Mouse (Mus musculus) testis, postnatal 10 days (tissue): ENCODE measurements around the gene Nup107.
A peak's percentile ranks its signal among the peaks of the same experiment; 100 is the strongest.

Source experiments
- DNase-seq: peaks from one replicate; pipeline ENCODE4 v3.0.0; 2021; ENCODE audit warnings: low spot score

Gene Nup107

DNA sequence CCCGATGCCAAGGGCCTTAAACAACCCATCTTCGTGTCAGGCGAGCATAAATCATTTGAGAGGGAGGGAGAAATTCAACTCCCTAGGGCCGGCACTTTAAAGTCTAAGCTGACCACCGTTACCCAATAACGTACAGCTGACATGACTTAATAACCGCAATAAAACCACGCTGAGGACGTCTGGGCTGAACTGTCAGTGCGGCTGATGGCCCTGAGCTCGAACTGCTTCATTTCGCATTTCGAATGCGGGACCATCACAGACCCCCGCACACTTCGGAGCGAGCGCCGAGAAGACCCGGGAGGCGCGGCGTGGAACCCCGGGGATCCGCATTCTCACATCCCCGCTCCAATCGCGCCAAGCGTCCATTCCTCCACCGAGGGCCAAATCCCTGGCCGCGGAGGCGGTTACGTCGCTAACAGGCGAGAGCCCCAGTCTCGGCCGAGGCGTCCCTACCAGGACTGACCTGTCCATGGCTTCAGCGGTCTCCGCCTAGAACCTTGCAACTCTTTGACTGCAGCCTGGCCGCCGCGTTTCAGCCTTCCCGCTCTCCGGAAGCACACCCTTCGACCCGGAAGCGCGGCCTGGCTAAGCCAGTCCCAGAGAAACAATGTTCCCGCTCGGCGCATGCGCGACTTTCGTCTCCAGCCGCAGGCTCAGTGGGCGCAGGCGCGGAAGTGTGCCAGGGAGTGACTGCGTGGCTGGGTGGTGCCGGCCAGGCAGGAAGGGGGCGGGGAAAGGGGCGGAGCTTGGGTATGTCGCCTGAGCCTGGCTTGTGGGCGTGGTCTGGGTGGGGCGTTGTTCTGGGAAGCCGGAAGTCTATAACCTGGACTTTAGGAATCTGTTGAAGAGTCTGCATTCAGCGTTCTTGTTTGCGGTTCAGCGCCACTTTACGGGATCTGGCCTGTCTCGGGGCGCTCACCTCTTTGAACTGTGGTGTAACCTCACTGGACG lies at the start of gene Nup107:
Nup107 (minus strand) TSS at position 565 of the 951 bp plus-strand sequence.
- DNase-seq = peak; percentile 100

DNA sequence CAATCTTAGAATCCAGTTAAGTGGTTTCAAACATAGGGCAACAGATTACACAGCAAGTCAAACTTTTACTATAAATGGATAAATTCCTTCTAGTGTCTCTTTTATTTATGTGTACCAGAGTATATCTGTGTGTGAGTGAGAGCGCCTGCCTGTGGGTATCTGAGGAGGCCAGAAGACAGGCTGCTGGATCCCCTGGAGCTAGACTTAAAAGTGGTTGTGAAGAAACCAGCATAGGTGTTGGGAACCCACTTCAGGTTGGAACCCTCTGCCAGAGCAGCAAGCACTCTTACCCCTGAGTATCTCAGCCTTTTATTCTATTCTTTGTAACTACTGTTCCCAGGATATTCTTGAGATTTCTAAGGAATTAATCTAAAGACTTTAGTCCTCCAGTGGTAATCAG lies 49.3 kb upstream of the Nup107 start:
- DNase-seq = no peak

DNA sequence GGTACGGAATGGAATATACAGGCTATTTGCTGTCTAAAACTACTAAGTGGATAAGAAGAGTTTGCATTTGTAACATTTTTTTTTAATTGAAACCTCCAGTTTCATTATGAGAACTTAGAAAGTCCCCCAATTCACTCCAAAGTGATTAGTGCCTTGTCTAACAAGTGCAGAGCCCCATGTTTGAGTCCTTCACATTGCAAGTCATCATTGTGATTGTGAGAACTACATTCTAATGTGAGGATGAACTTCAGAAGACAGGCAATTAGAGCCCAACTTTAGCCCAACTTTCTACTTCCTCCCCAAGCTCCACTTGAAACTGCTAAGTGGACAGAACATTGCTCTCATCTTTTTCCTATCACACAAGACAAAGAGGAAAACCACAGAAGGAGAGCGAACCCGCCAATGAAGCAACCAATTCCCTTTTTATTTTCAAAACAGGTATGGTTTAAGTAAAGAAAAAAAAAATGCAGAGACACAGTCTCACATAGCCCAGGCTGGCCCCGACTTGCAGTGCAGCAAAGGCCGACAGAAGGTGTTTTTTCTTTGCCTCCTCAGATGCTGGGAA lies 48.0 kb upstream of the Nup107 start:
- no peak for DNase-seq

DNA sequence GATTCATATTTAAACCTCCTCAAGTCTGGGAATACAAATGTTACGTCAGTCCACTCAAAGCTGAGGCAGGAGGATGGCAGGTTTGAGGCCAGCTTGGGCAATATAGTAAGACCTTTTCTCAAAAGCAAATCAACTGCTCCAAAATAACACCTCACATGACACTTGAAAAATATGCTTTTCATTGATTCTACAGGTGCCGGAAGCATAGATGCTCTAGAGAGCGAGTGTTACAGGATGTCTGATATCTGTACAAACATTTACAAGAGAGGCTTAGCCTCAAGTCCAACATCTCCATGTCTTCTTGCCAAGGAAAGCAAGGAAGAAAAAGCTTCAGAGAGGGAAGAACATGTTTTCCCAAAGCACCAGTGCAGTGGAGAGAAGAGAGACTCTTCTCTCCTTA lies 47.2 kb upstream of the Nup107 start:
- DNase-seq = no peak

DNA sequence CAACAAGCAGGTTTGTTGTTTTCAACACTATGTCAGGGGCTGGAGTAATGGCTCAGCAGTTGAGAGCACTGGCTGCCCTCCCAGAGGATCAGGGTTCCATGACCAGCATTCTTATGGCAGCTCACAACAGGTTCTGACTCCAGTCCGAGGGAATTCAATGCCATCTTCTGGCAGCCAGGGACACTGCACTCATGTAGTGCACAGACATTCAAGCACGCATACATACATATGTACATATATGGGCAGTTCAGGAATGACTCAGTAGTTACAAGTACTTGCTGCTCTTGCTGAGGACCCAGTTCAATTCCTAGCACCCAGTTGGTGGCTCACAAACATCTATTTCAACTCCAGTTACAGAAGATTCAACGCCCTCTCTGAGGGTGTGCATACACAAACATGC lies 46.4 kb upstream of the Nup107 start:
- no peak for DNase-seq

DNA sequence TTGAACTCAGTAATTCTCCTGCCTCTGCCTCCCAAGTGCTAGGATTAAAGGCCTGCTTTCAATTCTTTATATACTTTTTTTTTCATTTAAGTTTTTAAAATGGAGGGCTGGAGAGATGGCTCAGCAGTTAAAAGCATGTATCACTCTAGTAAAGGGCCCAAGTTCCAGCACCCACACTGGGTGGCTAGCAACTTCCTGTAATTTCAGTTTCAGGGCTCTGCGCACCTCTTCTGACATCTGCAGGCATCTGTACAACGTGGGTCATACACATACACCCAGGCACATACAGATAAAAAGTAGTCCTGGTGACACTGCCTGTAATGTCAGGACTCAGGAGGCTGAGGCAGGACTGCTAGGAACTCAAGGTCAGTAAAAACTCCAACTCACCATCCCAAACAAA lies 43.8 kb upstream of the Nup107 start:
- DNase-seq = no peak

DNA sequence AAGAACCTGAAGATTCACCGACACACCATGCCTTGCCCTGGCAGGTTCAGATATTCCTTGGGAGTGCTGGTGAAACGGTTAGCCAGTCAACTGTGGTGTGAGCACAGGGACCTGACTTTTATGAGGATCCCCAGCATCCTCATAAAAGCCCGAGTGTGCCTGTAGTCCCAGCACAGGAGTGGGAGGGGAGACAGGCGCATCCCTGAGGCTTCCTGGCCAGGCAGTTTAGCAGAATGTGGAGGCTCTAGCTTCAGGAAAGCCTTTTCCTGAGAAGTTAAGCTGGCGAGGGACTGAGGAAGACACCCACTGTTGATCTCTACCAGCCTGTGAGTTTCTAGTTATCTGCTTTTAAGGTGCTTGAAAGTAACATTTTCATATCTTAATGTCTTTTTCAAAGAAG lies 42.9 kb upstream of the Nup107 start:
- DNase-seq = no peak

DNA sequence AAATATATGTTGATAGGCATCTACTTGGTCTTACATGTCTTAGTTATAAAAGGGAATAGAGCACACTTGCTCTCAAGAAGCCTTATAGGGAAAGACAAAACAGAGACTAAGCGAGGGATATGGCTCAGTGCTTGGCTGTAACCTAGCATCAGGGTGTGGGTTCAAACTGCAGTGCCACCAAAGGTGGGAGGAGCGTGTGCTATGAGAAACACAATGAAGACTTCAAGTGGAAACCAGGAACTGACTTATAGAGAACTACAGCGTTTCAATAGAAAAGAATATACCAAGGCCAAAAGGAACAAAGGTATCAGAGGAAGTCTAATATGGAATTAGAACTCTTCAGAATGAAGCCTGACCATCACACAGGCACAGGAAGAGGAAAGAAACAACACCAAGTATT lies 38.3 kb upstream of the Nup107 start:
- DNase-seq = no peak

DNA sequence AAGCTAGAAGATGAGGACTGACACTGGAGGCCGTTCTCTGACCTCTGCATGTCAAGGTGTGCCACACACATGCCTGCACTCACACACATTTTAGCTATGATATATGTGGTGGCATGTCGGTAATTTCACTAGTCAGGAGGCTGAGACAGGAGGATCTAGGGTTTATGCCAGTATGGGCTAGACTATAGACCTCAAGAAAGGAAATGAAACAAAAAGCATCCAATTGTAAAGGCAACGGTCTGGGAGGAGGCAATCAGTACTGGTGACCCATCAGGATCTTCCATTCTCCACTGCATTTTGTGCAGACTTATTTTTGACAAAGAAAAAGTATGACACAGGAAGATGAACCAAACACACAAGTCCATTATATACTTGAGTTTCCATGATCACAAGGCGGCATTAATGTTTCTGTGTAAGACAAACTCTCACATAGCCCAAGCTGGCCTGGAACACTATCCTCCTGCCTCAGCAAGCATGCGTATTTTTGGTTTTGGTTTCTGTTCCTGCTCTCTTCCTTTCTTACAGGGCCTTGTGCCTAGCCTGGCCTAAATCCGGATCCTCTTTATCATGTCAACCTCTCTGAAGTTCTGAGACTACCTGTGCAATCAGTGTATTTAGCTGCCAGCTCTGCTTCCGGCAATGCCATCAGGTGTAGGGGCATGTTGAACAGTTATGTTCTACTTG lies 37.1 kb upstream of the Nup107 start:
- DNase-seq = no peak

DNA sequence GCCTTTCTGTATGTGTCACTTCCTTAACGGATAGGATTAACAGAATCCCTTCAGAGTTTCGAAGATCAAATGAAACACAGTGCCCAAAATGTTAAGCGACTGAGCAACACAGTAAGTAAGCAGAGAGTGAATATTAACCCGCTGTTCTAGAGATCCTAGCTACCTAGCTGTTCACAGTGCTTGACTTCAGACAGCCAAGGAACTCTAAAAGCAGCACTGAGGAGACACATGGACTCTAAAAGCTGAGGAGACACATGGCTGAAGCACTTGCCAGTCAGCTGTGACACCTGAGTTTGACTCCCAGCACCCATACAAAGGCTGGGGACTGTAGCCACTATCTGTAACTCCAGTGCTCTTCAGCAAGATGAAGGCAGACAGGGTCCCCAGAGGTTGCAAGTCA lies 36.5 kb upstream of the Nup107 start:
- DNase-seq = no peak

DNA sequence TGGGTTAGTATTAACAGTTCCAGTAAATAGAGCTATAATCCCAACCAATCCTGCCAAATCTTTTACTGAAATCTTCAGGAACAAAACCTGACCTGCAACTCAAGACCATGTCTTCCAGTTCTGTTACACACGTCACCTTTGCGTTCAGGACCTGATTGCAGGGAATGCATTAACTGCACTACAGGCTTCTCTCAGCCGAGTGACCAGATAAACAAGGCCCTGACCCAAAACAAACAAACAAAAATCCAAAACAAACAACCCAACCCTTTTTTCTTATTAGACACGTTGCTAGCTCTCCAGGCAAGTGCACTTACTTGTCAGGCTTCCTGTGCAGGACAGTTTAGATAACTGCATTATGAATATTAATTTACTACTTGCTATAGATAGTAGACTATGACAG lies 36.0 kb upstream of the Nup107 start:
- DNase-seq = no peak

DNA sequence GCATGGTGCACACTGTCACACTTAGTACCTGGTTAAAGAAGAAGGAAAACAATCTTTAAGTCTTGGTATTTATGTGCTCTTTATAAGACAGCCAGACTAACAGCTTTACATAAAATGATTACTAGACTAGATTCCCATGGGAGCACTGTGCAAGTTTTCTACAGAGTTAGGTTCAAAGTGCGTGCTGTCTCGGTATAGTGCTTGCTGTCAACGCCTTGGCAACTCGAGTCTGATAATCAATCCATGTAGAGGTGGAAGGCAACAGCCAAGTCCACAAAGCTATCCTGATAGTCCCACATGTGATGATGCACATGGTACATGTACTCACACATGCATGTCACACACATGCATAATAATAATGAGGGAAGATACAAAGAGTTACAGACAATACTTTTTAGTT lies 32.1 kb upstream of the Nup107 start:
- no peak for DNase-seq

DNA sequence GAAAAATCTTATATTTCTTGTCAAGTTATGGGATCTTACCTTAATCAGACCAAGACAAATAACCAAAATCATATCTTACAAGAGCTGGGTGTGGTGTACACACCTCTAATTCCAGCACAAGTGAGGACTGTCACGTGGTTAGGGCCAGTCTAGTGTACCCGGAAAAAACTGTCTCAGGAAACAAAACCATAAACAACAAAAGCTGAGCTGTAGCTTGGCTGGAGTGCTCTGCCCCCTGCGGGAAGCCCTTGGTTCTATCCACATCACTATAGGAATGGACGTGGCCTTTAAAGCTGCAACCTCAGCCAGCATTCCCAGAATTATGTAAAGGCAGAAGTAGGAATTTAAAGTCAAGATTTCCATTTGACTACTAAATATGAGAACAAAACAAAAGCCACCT lies 31.6 kb upstream of the Nup107 start:
- no peak for DNase-seq

DNA sequence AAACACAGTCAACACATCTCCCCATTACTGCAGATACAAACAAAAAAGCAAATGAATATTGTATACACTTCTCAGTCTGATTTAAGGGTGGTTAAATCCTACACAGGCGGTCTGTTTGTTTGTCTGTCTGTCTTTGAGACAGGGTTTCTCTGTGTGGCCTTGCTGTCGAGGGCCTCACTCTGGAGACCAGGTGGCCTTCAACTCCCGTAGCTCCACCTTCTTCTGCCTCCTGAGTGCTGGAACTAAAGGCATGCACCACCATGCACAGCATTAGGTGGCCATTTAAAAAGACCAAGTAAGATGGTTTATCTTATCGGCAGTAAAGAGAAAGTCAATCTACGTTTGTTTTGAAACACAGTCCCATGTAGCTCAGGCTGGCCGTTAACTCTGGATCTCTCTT lies 30.8 kb upstream of the Nup107 start:
- no peak for DNase-seq

DNA sequence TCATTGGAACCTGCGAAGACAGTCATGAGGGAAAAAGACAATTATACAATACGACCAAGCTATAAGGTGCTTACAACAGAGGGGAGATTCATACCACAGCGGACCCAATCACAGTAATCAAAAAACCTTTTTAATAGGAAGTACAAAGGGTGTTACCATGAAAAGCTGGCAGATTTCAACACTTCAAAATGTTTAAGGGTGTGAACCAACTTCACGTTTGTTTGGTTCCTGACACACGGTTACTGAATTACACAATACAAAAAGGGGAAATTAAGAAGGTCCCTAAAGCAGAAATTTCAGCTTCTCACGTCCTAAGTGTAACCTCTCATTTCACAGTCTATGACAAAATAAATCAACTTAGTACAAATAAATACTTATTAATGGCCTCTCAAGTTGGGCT lies 26.1 kb upstream of the Nup107 start:
- no peak for DNase-seq

DNA sequence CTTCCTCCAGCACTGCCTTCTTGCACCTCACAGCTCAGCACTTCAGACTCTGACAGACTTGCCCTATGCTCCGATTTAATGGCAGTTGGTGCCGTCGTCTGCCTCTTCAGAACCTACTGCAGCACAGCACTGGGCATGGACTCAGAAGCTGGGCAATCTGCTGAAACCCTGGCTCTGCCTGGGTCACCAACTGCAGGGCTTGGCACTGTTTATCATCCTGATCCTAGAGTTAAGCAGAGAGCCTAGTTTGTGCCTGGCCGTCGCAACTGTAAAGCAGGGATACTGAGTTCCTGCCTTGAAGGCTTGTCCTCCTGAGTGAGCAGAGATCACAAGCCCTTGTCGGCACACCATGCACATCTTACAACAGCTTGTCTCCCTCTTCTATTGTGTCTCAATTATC lies 24.2 kb upstream of the Nup107 start:
- DNase-seq = peak; percentile 31

DNA sequence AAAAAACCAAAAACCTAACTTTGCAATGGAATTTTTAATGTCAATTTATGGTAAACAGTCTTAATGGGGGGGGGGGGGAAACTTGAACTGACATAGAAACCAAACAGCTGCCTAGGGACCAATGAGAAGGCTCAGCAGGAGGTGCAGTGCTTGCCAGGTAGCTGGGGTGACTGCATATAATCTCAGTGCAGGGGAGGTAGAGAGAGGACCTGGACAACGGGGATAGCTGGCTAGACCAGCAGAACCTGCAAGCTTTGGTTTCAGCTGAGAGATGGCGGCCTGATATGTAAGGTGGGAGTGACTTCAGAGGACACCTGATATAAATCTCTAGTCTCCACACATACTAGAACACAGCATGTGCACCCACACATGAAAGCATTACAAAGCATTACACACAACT lies 20.0 kb upstream of the Nup107 start:
- no peak for DNase-seq

DNA sequence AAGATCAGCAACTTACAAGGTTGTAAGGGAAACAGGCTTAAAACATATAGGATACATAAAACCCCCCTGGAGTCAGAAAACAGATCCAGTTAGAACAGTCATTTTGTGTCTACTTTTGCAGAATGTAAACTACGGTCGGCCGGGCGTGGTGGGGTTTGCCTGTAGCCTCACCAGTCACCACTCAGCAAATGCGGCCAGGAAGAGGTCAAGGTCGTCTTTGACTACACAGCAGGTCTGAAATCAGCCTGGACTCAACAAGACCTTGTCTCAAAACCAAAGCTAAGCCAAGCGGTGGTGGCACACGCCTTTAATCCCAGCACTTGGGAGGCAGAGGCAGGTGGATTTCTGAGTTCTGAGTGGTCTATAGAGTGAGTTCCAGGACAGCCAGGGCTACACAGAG lies 19.1 kb upstream of the Nup107 start:
- DNase-seq = no peak

DNA sequence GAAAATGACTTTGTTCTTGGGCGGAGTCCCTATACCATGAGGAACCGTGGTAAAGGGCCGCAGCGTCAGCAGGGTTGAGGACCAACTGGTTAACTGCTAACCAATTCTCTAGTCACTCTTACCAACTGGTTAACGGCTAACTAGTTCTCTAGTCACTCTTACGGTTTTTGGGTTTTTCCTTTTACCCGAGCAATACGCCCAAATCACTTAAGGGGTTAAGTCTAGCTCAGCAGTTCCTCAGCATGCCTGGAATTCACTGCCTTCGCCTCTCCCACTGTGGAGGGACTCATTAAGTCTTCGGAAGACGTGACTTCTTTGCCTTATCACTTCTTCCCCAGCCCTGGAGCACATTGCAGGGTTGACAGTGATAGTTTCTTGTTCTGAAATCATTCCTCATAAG lies 18.0 kb upstream of the Nup107 start:
- DNase-seq = no peak

DNA sequence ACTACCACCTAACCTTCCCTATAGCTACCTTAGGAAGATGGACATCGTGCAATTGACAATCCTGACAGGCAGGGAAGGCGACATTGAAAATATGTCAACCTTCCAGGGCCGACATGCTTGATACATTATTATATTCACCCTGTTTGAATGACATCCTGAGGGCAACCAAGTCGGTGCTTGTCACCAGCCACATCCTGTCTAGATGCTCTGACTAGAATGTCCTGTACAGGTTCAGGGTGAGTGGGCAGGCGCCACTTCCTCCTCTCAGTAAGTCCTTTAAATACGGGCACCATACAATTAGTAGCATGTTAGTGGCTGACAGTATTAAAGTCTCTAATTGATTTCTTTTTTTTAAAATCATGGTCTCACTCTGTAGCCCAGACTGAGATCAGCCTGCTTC lies 15.6 kb upstream of the Nup107 start:
- no peak for DNase-seq

DNA sequence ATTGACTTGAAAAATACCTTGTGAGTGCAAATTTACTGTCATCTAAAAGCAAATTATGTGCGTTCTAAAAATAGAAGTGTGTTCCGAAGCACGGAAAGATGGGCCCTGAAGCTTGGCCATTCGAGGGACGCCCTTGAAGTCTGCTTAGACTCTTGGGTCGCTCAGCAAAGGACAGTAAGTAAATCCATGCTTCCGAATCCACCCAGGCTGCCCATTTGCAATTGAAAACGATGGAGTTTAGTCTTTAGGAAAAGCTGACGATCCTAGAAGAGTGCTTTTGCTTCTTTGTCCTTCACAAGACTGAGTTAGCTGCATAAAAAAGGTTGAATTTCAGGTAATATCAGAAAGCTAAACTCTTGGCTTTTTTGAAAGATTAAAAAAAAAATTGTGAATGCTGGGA lies 13.4 kb upstream of the Nup107 start:
- DNase-seq = no peak

DNA sequence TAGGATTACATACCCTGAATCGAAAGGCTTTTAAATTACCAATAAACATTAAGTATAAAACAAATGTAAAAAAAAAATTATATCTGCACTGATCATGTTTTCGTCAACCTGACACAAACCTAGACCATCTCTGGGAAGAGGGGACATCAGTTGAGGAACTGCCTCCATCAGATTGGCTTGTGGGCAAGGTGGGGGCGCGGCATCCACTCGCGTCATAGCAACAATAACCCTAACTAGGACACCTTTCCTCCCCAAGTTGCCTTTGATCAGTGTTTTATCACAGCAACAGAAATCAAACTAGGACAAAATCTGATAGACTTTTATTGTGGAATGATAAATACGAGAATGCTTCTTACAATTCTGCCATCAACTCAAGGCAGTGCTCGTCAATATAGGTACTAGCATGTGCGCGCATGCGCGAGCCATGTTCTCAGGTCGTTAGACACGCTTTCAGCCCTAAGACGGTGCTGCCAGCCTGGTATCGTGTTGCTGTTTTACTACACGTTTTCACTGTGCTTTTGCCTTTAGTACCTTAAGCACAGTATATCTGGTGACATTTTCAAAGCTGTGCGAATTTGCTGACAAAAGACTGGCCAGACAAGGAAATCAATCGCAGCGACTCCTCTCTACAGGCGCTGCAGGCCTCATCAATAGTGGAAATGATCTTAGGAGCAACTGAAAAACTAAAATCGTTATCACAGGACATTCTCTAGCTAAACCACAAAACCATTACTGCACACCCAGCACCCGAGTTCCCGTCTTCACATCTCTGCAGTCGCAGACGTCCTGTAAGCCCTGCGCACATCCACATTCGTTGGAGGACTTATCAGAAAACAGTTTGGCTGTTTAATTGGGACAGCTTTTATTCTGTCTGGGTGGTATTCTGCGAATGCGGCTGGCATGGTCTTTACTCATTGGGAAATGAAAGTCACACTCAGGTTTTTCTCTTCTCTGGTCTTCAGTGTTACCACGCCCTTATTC lies 11.7 kb upstream of the Nup107 start:
- no peak for DNase-seq
